Mouse (Mus musculus) cerebellum, adult 8-10 months (tissue): ENCODE measurements around the gene 6030468B19Rik.
"Not testable (repeated sequence)": the region's sequence is repeated elsewhere in the genome, so short reads cannot be mapped to it uniquely, and the experiment has no call there.

Experiments
- DNase-seq: peaks from one replicate; pipeline ENCODE4 v3.0.0; 2022

The 6030468B19Rik gene

GRCm38 (mm10) chr11:117779434-117780198, 17.8 kb upstream of the 6030468B19Rik start:
- no peak for DNase-seq

- no peak for DNase-seq
Observed at GRCm38 (mm10) chr11:117780199-117780515, 17.3 kb upstream of the 6030468B19Rik start.

DNA sequence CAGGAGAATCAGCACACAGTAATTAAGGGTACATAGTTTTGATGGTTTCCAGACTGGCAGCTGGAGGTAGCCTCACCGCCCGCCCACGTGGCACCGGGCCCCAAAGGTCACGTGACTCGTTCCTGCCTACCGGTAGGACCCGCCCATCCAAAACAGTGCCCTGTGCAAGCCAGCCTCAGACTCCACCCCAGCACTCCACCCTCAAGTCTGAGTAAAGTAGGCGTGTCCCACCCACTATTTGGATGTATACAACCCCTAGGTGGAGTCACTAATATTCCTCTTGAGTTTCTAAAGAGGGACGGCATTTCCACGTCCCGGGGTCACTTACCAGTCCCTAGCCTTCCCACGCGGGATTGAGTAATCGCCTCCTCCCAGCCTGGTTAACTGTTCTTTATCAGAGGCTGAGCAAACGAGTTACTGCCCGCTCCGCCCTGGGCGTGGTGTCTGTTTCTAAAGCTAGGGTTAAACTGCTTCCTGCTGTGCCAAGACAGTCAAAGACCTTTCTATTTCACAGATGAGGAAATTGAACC, 16.8 kb upstream of the 6030468B19Rik start:
- no peak for DNase-seq

GRCm38 (mm10) chr11:117781199-117781821, 16.1 kb upstream of the 6030468B19Rik start:
- no peak for DNase-seq

- no peak for DNase-seq
Observed at GRCm38 (mm10) chr11:117781993-117782704, 15.3 kb upstream of the 6030468B19Rik start, which contains the start of the genes Tmc8 and Tmc6. Gene Tmc8, plus strand, starts transcription at chr11:117782076. Gene Tmc6, minus strand, starts transcription at chr11:117782198.

- no peak for DNase-seq
Observed at GRCm38 (mm10) chr11:117782705-117783034, 14.8 kb upstream of the 6030468B19Rik start.

- DNase-seq, result no peak
Observed at GRCm38 (mm10) chr11:117783089-117783488, 14.4 kb upstream of the 6030468B19Rik start.

DNA sequence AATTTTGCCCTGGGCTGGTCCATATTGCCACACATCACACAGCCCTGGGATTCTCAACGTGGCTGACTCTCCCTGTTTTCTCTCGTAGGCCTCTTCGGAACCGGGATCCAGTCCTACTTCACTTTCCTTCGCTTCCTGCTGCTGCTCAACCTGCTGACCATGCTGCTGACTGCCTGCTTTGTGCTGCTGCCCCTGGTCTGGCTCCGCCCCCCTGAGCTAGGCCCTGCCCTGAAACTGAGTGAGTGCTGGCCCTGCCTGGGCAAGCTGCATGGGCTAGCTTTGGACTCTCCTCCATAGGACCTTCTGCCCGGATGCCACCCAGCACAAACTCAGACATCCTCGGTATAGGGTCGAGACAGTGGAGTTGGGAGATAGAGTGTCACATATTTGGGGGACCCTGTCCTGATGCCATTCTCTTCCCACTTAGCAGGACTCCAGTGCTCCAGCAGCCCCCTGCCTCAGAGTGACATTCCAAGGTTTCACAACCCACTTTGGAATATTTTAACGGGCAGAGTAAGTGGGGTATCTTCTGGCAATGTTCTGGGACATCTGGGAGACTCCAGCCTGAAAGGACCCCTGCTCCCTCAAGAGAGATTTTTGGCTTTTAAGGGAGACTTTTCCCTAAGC, 13.7 kb upstream of the 6030468B19Rik start:
- no peak for DNase-seq

DNA sequence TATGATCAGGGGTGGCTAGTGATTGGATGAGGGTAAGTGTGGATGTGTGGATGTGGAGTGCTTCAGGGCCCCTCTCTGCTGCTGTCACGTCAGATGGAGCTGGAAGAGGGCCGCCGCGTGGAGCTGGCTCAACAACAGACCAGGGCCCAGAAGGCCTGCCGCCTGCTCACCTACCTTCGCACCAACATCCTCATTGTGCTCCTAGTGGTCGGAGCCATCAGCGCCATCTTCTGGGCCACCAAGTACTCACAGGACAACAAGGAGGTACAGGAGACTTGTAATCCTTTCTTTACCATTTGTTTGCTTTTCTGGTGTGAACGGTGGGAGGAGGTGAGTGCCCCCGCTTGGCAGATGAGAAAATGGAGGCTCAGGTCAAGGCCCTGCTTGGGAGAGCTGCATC, 11.2 kb upstream of the 6030468B19Rik start:
- DNase-seq, result peak; percentile 58

GRCm38 (mm10) chr11:117788481-117788880, 9.0 kb upstream of the 6030468B19Rik start:
- DNase-seq, result not testable (repeated sequence)

DNA sequence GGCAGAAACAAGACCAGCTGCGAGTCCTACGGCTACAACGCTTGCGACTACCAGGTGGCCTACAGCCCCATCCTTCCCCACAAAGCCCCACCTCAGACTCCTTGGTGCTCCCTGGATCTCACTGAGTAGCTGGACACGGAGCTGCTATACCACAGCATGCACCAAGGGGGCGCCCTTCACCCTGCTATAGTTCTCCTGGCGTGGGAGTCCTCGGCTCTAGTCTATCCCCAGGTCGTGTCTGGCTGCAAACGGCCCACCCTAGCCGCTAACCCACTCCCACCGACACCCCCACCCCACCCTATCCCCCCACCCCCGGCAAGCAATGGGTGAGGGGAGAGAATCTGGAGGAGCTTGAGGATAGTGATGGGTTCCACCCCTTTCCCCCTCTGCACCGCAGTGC, 7.2 kb upstream of the 6030468B19Rik start:
- DNase-seq, result no peak

GRCm38 (mm10) chr11:117790703-117791440, 6.6 kb upstream of the 6030468B19Rik start:
- no peak for DNase-seq

DNA sequence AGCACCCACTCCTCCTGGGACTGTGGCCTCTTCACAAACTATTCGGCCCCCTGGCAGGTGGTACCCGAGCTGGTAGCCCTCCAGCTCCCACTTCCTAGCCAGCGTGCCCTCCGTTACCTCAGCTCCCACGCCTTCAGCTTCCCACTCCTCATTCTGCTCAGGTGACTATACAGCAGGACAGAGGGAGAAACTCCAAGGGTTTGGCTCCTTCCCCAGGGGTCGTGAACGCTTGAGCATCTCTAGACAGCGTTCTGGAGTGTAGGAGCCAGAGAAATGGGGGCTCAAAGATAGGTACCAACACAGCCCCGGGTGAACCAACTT, 6.1 kb upstream of the 6030468B19Rik start:
- DNase-seq, result no peak

GRCm38 (mm10) chr11:117792281-117792888, 5.1 kb upstream of the 6030468B19Rik start:
- no peak for DNase-seq

GRCm38 (mm10) chr11:117794035-117794551, 3.4 kb upstream of the 6030468B19Rik start:
- DNase-seq, result no peak

DNA sequence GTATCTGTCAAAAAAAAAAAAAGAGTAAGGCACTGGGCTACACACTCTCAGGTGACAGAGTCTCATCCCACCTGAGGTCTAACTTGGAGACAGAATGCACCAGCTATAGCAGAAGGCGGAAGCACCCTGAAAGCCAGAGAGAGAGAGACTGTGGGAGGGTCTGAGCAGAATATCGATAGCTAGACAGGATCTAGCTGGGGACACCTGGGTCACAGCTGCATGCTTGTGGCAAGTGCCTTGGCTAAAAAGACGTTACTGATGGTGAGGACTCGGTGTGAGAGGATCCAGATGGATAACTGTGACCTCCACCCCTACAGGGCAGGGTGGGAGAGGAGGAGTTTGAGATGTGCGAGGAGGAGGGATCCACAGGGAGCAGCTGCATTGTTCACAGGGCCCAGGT, 506 bp upstream of the 6030468B19Rik start:
- DNase-seq, result no peak

GRCm38 (mm10) chr11:117798160-117798541, 691 bp downstream of the 6030468B19Rik start:
- no peak for DNase-seq

GRCm38 (mm10) chr11:117799174-117799573, 1.7 kb downstream of the 6030468B19Rik start:
- no peak for DNase-seq

GRCm38 (mm10) chr11:117800038-117800437, 2.6 kb downstream of the 6030468B19Rik start:
- DNase-seq, result no peak

DNA sequence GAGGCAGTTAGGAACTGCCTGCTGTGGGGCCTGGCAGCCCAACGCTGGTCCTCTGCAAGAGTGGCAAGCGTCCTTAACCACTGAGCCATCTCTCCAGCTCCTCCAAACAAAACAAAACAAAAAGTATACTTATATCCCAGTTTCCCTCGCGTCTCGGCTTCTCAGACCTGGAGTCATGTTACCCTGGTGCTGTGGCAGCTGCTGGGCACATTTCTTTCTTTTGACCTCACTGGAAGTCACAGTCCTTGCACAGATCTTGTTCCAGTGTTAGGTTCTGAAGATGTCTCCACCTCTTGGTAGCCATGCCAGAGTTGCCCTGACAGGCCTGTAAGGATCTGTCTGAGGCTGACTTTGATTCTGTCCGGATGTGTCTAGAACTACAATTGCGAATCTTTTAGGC, 4.2 kb downstream of the 6030468B19Rik start:
- DNase-seq, result no peak

- DNase-seq, result no peak
Observed at GRCm38 (mm10) chr11:117803166-117803688, 5.8 kb downstream of the 6030468B19Rik start.

GRCm38 (mm10) chr11:117806781-117807180, 9.3 kb downstream of the 6030468B19Rik start:
- no peak for DNase-seq
